Mouse (Mus musculus) intestine, embryonic 14.5 days (tissue): ENCODE results near the gene Samsn1. TPM values are rescaled to one million over a fixed set of nuclear protein-coding genes. Genes with fewer than 3 reads are reported as not detected.

Experiments
- ATAC-seq: fragments of 200-750 bp; cut with Nextera tagmentation; replicated peaks from 2 replicates; pipeline ENCODE4 v1.8.0; 2017; ENCODE audit warnings: low read depth, moderate number of reproducible peaks, moderate TSS enrichment, moderate library complexity; ENCODE audit not compliant: low FRiP score, low TSS enrichment
- DNase-seq: peaks from one replicate; pipeline ENCODE4 v3.0.0-alpha.2; 2018; ENCODE audit warnings: low spot score
- H3K27ac ChIP-seq: fragments of 300-500 bp; sonication (generic); 2 replicates; pipeline ENCODE4 v1.5.1; 2014; ENCODE audit warnings: low read depth, mild to moderate bottlenecking, control low read depth
- H3K27me3 ChIP-seq: fragments of 300-500 bp; sonication (generic); replicated peaks from 2 replicates; pipeline ENCODE4 v1.6.1; 2014; ENCODE audit warnings: low read length, control low read depth; ENCODE audit not compliant: control insufficient read depth, insufficient read depth
- H3K36me3 ChIP-seq: fragments of 300-500 bp; sonication (generic); 2 replicates; pipeline ENCODE4 v1.6.1; 2014; ENCODE audit warnings: low read length, control low read depth; ENCODE audit not compliant: control insufficient read depth, insufficient read depth
- H3K4me1 ChIP-seq: fragments of 300-500 bp; sonication (generic); replicated peaks from 2 replicates; pipeline ENCODE4 v1.6.1; 2014; ENCODE audit warnings: low read length, control low read depth, mixed read lengths; ENCODE audit not compliant: control insufficient read depth, insufficient read depth
- H3K4me2 ChIP-seq: fragments of 300-500 bp; sonication (generic); 2 replicates; pipeline ENCODE4 v1.6.1; 2014; ENCODE audit warnings: low read length
- H3K4me3 ChIP-seq: fragments of 300-500 bp; sonication (generic); 2 replicates; pipeline ENCODE4 v1.5.1; 2014; ENCODE audit warnings: low read depth, low read length, control low read depth, mixed read lengths
- H3K9ac ChIP-seq: fragments of 300-500 bp; sonication (generic); 2 replicates; pipeline ENCODE4 v1.6.1; 2014; ENCODE audit warnings: mild to moderate bottlenecking, low read length
- H3K9me3 ChIP-seq: fragments of 300-500 bp; sonication (generic); 2 replicates; pipeline ENCODE4 v1.6.1; 2016; ENCODE audit warnings: low read length, control low read depth; ENCODE audit not compliant: control insufficient read depth
- WGBS: fragments of 180-500 bp; shearing (Covaris S2); extraction: QIAGEN DNeasy Blood & Tissue Kit; methylation state at CpG from one replicate; pipeline ENCODE4 v1.1.7; 2014; 5-methylcytosine and 5-hydroxymethylcytosine counted together
- polyA plus RNA-seq: library from polyadenylated mRNA; unstranded; fragments of >200 nt; fragmentation: Nextera tagmentation; extraction: Ambion mirVana; gene quantifications from 2 replicates; pipeline ENCODE4 v1.2.1, GENCODE M21; 2014

Gene Samsn1
- polyA plus RNA-seq, 1 experiment from 2014 or later = 2.0 TPM

DNA sequence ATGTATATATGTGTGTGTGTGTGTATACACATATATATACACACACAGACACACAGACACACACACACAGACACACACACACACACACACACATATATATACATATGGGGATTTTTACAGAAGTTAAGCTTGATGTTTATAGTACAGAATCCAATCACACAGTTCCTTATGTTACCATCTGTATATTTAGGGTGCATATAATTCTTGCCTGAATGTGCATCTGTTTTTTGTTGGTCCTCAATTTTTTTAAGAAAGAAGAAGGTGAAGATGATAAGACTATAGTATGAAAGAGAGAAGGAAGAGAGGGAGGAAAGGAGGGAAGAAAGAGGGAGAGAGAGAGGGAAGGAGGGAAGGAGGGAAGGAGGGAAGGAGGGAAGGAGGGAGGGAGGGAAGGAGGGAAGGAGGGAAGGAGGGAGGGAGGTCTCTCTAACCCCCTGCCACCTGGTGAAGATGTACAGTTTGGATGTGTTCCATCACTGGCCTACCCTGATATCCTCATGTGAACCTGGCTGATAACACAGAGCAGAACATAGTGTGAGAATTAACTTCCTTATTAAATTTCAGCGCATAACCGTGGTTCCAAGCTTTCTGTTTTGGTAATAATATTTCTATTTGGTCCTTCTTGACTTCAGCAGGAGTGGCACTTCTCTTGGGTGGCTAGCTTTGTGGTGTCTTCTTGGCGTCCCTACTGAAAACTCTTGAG is 19.1 kb downstream of the Samsn1 start:
- H3K27ac ChIP-seq = no peak overlapping the region

DNA sequence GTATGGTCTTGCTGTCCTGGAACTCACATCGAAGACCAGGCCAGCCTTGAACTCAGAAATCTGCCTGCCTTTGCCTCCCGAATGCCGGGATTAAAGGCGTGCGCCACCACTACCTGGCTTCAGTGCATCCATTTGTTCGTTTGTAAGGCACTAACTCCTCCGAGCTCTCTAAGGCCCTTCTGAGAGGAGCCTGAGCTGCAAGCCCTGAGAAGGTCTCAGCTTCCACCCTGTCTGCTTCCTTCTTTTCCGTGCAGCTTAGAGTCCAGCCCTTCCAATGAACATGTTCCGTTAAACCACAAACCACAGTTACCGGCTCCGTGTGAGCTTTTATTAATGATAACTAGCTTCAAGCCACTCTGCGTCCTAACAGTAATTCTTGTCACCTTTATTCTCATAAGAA is 19.8 kb downstream of the Samsn1 start:
- H3K4me1 ChIP-seq = no peaks in the 10 kb centered on the region
- H3K4me3 ChIP-seq = no peak overlapping the region
- no peak for ATAC-seq
- no peak overlapping the region for H3K9ac ChIP-seq
- no peaks in the 10 kb centered on the region for H3K36me3 ChIP-seq
- H3K4me2 ChIP-seq = no peak overlapping the region
- WGBS = 84% methylated on average over 12 of the region's 12 CpGs
- H3K9me3 ChIP-seq = no peaks in the 10 kb centered on the region
- no peaks in the 10 kb centered on the region for H3K27me3 ChIP-seq
- H3K27ac ChIP-seq = no peak overlapping the region
- no peak for DNase-seq

More for the DNA sequence above, 19.1 kb downstream of the Samsn1 start:
- no peak for DNase-seq
- Histone ChIP-seq H3K4me3 (no peak overlapping the region), H3K4me2 (no peak overlapping the region), H3K9me3 (no peaks in the 10 kb centered on the region), H3K9ac (no peak overlapping the region), H3K27me3 (no peaks in the 10 kb centered on the region), H3K36me3 (no peaks in the 10 kb centered on the region), H3K4me1 (no peaks in the 10 kb centered on the region)
- 85% methylated on average over 3 of the region's 3 CpGs for WGBS
- no peak for ATAC-seq

DNA sequence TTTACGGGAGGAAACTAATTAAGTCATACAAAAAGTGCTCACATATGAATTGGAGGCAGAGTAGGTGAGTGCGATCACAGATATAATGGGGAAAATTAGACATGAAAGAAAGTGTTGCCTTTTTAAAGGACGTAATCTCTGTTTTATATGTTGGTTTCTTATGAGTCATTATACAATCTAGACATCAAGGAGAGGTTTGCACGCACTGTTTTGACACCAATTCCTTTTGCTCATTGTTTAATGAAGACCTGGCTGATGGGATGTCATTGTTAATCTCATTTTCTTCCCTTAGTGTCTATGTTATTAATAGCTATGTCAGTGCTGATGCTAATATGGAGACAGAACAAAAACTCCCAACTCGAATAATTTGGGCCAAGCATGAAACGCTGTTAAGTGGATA is 20.3 kb downstream of the Samsn1 start:
- no peak overlapping the region for H3K27ac ChIP-seq
- no peaks in the 10 kb centered on the region for H3K36me3 ChIP-seq
- ATAC-seq (no peak), DNase-seq (no peak)
- H3K4me3 ChIP-seq = no peak overlapping the region
- no peaks in the 10 kb centered on the region for H3K4me1 ChIP-seq
- H3K9me3 ChIP-seq = no peaks in the 10 kb centered on the region
- no peak overlapping the region for H3K9ac ChIP-seq
- WGBS = 80% methylated on average over 6 of the region's 6 CpGs
- no peak overlapping the region for H3K4me2 ChIP-seq
- no peaks in the 10 kb centered on the region for H3K27me3 ChIP-seq

DNA sequence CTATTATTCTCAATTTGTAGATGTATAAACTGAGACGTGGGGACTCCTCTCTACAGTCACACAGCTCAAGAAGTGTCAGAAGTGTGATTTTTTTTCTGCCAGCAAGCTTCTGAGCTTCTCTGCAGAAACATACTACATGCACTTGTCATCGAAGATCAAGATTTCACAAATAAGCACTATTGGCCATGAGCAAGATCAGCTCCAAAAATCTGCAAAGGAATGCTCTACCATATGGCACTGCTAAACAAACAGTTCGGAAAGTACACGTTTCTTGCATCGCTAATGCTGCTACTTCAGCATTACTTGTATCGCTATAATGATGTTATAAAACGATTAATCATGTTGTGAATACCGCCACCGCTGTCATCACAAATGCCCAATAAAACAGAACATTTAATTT is 22.0 kb downstream of the Samsn1 start:
- no peaks in the 10 kb centered on the region for H3K9me3 ChIP-seq
- no peaks in the 10 kb centered on the region for H3K27me3 ChIP-seq
- no peak overlapping the region for H3K9ac ChIP-seq
- H3K4me2 ChIP-seq = no peak overlapping the region
- no peak overlapping the region for H3K4me3 ChIP-seq
- DNase-seq (no peak), ATAC-seq (no peak)
- H3K36me3 ChIP-seq = no peaks in the 10 kb centered on the region
- no peak overlapping the region for H3K27ac ChIP-seq
- H3K4me1 ChIP-seq = no peaks in the 10 kb centered on the region
- WGBS = 80% methylated on average over 9 of the region's 9 CpGs

DNA sequence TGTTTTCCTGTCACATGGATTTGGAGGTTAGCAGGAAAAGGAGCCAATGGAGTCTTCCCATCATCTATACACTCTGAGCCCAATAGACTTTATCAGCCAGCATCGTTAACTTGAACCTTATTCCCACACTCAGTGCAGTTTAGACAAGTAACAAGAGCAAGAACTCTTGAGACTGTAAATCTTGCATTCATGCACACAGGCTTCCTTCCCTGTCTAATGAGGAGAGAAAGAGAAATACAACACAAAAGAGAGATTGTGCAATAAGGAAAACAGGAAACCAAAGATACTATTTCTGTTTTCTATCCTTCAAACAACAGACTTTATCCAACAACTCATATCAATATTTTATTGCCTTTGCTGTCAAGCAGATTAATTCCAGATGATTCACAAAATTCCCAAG is 31.9 kb downstream of the Samsn1 start:
- no peaks in the 10 kb centered on the region for H3K9me3 ChIP-seq
- ATAC-seq (no peak), DNase-seq (no peak)
- H3K4me2 ChIP-seq = no peak overlapping the region
- no peaks in the 10 kb centered on the region for H3K36me3 ChIP-seq
- H3K4me1 ChIP-seq = no peaks in the 10 kb centered on the region
- H3K4me3 ChIP-seq = no peak overlapping the region
- WGBS = 52% methylated on average over 1 of the region's 1 CpGs
- no peaks in the 10 kb centered on the region for H3K27me3 ChIP-seq
- H3K9ac ChIP-seq = no peak overlapping the region
- H3K27ac ChIP-seq = no peak overlapping the region

DNA sequence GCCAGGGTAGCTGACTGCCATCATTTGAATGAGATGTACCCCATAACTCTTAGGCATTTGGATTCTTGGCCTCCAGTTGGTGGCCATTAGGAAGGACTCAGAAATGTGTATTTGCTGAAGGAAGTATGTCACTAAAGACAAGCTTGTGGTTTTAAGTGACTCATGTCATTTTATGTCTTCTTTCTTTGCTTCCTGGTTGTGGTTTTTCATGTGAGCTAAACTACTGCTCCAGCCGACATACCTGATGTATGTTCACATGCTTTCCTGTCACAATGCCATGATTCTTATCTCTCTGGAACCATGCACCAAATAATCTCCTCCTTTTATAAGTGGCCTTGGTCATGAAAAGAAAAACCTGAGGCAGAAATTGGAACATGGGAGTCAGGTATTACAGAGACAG is 38.2 kb downstream of the Samsn1 start:
- no peak overlapping the region for H3K27ac ChIP-seq
- H3K9me3 ChIP-seq = peaks cover 4% of the 10 kb centered on the region; the same call in 1 of the 2 replicates
- 92% methylated on average over 1 of the region's 1 CpGs for WGBS
- no peaks in the 10 kb centered on the region for H3K4me1 ChIP-seq
- no peak overlapping the region for H3K9ac ChIP-seq
- H3K36me3 ChIP-seq = no peaks in the 10 kb centered on the region
- no peak for DNase-seq
- H3K27me3 ChIP-seq = no peaks in the 10 kb centered on the region
- ATAC-seq = no peak
- no peak overlapping the region for H3K4me3 ChIP-seq
- H3K4me2 ChIP-seq = no peak overlapping the region

DNA sequence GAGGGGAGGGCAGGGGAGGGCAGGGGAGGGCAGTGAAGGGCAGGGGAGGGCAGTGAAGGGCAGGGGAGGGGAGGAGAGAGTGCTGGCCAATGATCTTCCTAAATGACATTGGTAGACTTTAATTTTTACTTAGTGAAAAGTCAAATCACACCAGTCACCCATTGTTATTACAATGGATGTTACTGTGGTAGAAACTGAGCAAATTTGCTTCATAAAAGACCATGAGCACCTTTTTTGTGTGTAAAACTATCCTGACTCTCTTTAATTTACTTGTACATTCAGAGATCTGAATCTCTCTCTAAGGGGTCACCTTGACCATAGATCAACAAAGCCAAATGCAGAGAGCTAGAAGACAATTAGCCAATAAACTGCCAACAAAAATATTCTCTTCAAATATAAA is 42.7 kb downstream of the Samsn1 start:
- Histone ChIP-seq H3K27ac (no peak overlapping the region), H3K9ac (no peak overlapping the region), H3K27me3 (no peaks in the 10 kb centered on the region), H3K4me1 (no peaks in the 10 kb centered on the region), H3K4me2 (no peak overlapping the region), H3K9me3 (peaks cover 4% of the 10 kb centered on the region; the same call in 1 of the 2 replicates), H3K36me3 (no peaks in the 10 kb centered on the region), H3K4me3 (no peak overlapping the region)
- DNase-seq (no peak), ATAC-seq (no peak)

DNA sequence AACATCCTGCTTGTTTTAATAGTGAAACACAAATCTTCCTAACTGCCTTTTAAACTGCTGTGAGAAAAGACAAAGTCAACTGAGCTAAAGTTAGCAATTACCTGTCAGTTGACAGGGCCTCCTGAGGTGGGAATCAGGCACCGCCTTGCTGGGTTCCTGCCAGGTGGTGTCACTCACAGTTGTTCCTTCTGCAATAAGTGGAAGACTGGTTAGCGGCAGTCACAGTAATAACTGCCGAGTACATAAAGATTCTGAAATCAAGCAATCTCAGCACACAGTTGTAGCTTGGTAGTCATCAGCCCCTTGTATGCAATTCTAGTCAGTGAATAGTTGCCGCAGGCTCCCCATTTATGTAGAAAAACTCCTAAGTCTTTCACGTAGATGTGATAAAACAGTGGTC is 44.3 kb downstream of the Samsn1 start:
- no peak overlapping the region for H3K4me3 ChIP-seq
- no peak overlapping the region for H3K9ac ChIP-seq
- no peaks in the 10 kb centered on the region for H3K27me3 ChIP-seq
- no peak for ATAC-seq
- no peak for DNase-seq
- no peak overlapping the region for H3K4me2 ChIP-seq
- H3K4me1 ChIP-seq = no peaks in the 10 kb centered on the region
- H3K9me3 ChIP-seq = no peaks in the 10 kb centered on the region
- H3K36me3 ChIP-seq = no peaks in the 10 kb centered on the region
- WGBS = 80% methylated on average over 5 of the region's 5 CpGs
- no peak overlapping the region for H3K27ac ChIP-seq

DNA sequence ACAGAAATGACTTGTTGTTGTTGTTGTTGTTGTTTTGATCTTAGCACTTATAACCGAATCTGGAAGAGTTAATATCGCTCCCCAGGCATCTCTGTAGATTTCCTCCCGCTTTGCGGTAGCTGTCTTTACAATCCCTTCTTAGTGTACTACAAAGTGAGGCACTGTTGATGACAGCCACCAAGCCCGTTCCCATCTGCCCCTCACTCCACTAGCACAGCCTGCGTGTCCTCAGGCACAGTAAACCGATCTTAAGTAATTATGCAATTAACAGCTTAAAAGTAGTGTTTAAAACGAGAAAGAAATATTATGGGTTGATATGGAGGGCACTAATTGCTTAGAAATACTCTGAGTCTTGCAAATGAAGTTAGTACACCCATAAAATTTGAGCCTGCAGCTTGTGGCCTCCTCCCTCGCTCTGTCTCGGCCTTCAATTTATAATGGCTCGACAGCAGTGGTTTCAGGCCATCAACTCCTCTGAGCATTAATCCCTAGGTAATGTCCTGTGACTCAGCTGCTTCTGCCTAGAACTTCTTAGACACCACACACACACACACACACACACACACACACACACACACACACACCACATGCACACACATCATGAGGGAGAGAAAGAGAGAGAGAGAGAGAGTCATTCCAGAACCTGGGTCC is 46.3 kb downstream of the Samsn1 start:
- Histone ChIP-seq H3K9ac (no peak overlapping the region), H3K27ac (no peak overlapping the region), H3K36me3 (no peaks in the 10 kb centered on the region), H3K9me3 (no peaks in the 10 kb centered on the region), H3K4me3 (no peak overlapping the region), H3K4me2 (no peak overlapping the region), H3K27me3 (no peaks in the 10 kb centered on the region), H3K4me1 (no peaks in the 10 kb centered on the region)
- DNase-seq = no peak
- ATAC-seq = no peak
- WGBS = 75% methylated on average over 11 of the region's 11 CpGs
